Mouse (Mus musculus) embryo, embryonic 11.5 days (tissue): ENCODE measurements at regions not wholly inside any gene's neighbourhood (a gene's known extent, or its start where the extent isn't known, plus 50 kb on each side); places are given as distances from the start of the nearest gene placed in this dataset.

Experiments used
- DNase-seq: peaks from one replicate; pipeline ENCODE4 v3.0.0-alpha.2; 2012; ENCODE audit warnings: low read depth, low spot score

GRCm38 (mm10) chr10:21482659-21483058 lies 105.6 kb downstream of the Aldh8a1 start:
- DNase-seq = no peak

GRCm38 (mm10) chr10:21483373-21483772 lies 106.3 kb downstream of the Aldh8a1 start:
- no peak for DNase-seq

- no peak for DNase-seq
Measured at GRCm38 (mm10) chr10:21488374-21488930, 104.5 kb upstream of the 1700020N01Rik start.

GRCm38 (mm10) chr10:21490910-21491309 lies 102.0 kb upstream of the 1700020N01Rik start:
- no peak for DNase-seq

GRCm38 (mm10) chr10:21492254-21492894 lies 100.6 kb upstream of the 1700020N01Rik start:
- DNase-seq = no peak

GRCm38 (mm10) chr10:21494536-21494935 lies 98.4 kb upstream of the 1700020N01Rik start:
- no peak for DNase-seq

GRCm38 (mm10) chr10:21497110-21497509 lies 95.8 kb upstream of the 1700020N01Rik start:
- no peak for DNase-seq

- DNase-seq = no peak
Measured at GRCm38 (mm10) chr10:21498143-21498542, 94.8 kb upstream of the 1700020N01Rik start.

GRCm38 (mm10) chr10:21501658-21502057 lies 91.3 kb upstream of the 1700020N01Rik start:
- DNase-seq = no peak

GRCm38 (mm10) chr10:21504431-21504830 lies 88.5 kb upstream of the 1700020N01Rik start:
- no peak for DNase-seq

- no peak for DNase-seq
Measured at GRCm38 (mm10) chr10:21511386-21511785, 81.6 kb upstream of the 1700020N01Rik start.

- DNase-seq = no peak
Measured at GRCm38 (mm10) chr10:21512486-21512885, 80.5 kb upstream of the 1700020N01Rik start.

GRCm38 (mm10) chr10:21517721-21518120 lies 75.2 kb upstream of the 1700020N01Rik start:
- DNase-seq = no peak

- DNase-seq = no peak
Measured at GRCm38 (mm10) chr10:21520854-21521253, 72.1 kb upstream of the 1700020N01Rik start.

- DNase-seq = no peak
Measured at GRCm38 (mm10) chr10:21525555-21525954, 67.4 kb upstream of the 1700020N01Rik start.

GRCm38 (mm10) chr10:21528396-21528795 lies 64.5 kb upstream of the 1700020N01Rik start:
- DNase-seq = no peak

- DNase-seq = no peak
Measured at GRCm38 (mm10) chr10:21529098-21529749, 63.7 kb upstream of the 1700020N01Rik start.

GRCm38 (mm10) chr10:21532142-21532541 lies 60.8 kb upstream of the 1700020N01Rik start:
- no peak for DNase-seq

- DNase-seq = no peak
Measured at GRCm38 (mm10) chr10:21535631-21536030, 57.3 kb upstream of the 1700020N01Rik start.

- no peak for DNase-seq
Measured at GRCm38 (mm10) chr10:21538481-21538880, 54.5 kb upstream of the 1700020N01Rik start.
